Mouse (Mus musculus) erythroblast, adult 5-6 weeks (primary cell): Measurements from ENCODE around the gene Scd3. TPM values are rescaled to one million over a fixed set of nuclear protein-coding genes. Genes with fewer than 3 reads are reported as not detected.

Source experiments
- ATAC-seq: replicated peaks from 2 replicates; pipeline ENCODE4 v1.8.0; 2016; ENCODE audit warnings: moderate number of reproducible peaks, mild to moderate bottlenecking, moderate TSS enrichment, inconsistent platforms; ENCODE audit not compliant: poor library complexity, low FRiP score, severe bottlenecking
- total RNA-seq, 2 experiments: library from RNA; stranded (forward) in 1 of 2; stranded (reverse) in 1 of 2; fragments of 150-400 nt in 1 of 2; fragments of 200-764, 138-1000 nt in 1 of 2; gene quantifications; 2 replicates each; pipeline versions ENCODE4 v1.2.3 to v1.2.4; 2015 to 2017; ENCODE audit warnings: low replicate concordance in 2 of 2

The Scd3 gene
- total RNA-seq, 2 experiments from 2014 or later = not detected

DNA sequence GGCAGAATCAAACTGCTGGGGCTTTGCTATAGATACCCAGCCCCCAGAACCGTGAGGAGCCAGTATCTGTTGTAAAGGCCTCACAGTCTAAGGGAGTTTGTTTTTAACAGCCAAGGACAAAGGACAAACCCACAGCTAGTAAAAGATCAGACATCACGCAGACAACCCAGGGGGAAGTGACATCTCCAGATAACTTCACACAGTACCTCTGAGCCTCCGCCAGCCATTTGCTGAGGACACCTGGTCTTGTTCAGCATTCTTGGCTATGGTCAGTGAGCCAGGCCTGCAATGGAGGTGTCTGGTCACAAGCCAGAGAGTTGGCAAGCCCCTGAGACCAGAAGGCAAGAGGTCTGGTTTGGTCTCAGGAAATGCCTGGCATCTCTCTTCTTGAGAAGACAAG, 89.4 kb downstream of the Scd3 start:
- no peak for ATAC-seq

DNA sequence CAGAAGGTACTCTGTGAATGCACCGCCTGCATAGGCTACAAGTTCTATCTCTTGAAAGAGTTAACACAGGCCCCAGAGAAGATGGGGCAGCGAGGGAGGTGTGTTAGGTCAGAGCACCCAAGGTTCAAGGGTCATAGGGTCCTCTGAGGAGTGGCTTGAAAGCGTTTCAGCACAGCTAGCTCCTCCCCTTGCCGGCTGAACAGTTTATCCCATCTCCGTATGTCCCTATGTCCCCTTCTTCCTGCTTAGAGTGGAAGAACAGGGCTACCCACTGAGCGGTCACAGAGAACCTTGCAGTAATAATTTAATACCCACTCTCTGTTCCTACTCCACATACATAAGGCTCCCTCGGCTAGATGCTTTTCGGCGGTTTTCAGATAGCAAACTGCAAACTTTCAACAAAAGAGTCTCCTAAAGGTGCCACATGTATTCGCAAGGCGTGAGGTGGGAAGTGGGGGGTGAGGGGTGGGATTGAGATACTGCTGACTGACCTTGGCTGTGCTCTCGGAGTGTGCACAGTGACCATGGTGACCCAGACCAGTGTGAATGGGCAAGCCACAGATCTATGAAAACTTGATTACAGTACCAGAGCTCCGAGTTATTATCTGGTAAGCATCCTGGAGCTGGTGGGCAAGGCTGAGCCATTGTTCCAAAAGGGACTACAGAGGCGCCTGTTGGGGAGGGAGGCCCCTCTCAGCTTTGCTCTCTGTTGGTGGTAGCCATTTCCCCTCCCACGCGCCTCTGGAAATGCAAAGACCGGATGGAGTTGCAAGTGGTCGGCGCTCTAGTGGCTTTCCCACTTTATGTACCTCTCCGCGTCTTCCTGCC, 90.1 kb downstream of the Scd3 start, which contains the start of gene Scd2:
Gene Scd2, plus strand, starts transcription at position 734 of the 828 bp plus-strand sequence.
- ATAC-seq = no peak

Other genes starting within 250 kb of the Scd3 start
- gene Cpn1, start 216.7 kb upstream of the Scd3 start, total RNA-seq (2015; ENCODE audit: low replicate concordance) = not detected in 2 replicates
- gene Cpn1, start 216.7 kb upstream of the Scd3 start, total RNA-seq (2017; ENCODE audit: low replicate concordance) = not detected in 2 replicates
- gene Cyp2c23, start 174.1 kb upstream of the Scd3 start, total RNA-seq (2015; ENCODE audit: low replicate concordance) = not detected in 2 replicates
- gene Cyp2c23, start 174.1 kb upstream of the Scd3 start, total RNA-seq (2017; ENCODE audit: low replicate concordance) = not detected in 2 replicates
- 10.0 and 16.1 TPM in 2 replicates for gene Erlin1, start 133.5 kb upstream of the Scd3 start, total RNA-seq (2015; ENCODE audit: low replicate concordance)
- gene Erlin1, start 133.5 kb upstream of the Scd3 start, total RNA-seq (2017; ENCODE audit: low replicate concordance) = 7.5 and 8.9 TPM in 2 replicates
- 17.8 and 19.0 TPM in 2 replicates for gene Chuk, start 95.8 kb upstream of the Scd3 start, total RNA-seq (2015; ENCODE audit: low replicate concordance)
- gene Chuk, start 95.8 kb upstream of the Scd3 start, total RNA-seq (2017; ENCODE audit: low replicate concordance) = 46.2 and 57.2 TPM in 2 replicates
- 16.7 and 22.1 TPM in 2 replicates for gene Cwf19l1, start 67.4 kb upstream of the Scd3 start, total RNA-seq (2015; ENCODE audit: low replicate concordance)
- 4.3 and 8.2 TPM in 2 replicates for gene Cwf19l1, start 67.4 kb upstream of the Scd3 start, total RNA-seq (2017; ENCODE audit: low replicate concordance)
- gene Bloc1s2, start 56.8 kb upstream of the Scd3 start, total RNA-seq (2015; ENCODE audit: low replicate concordance) = 20.1 and 37.1 TPM in 2 replicates
- 13.1 and 13.9 TPM in 2 replicates for gene Bloc1s2, start 56.8 kb upstream of the Scd3 start, total RNA-seq (2017; ENCODE audit: low replicate concordance)
- gene Pkd2l1, start 10.8 kb upstream of the Scd3 start, total RNA-seq (2015; ENCODE audit: low replicate concordance) = not detected in 2 replicates
- not detected in 2 replicates for gene Pkd2l1, start 10.8 kb upstream of the Scd3 start, total RNA-seq (2017; ENCODE audit: low replicate concordance)
- gene Scd2, start 90.4 kb downstream of the Scd3 start, total RNA-seq (2015; ENCODE audit: low replicate concordance) = 11.3 and 16.7 TPM in 2 replicates
- gene Scd2, start 90.4 kb downstream of the Scd3 start, total RNA-seq (2017; ENCODE audit: low replicate concordance) = 17.3 and 20.9 TPM in 2 replicates
- gene Scd4, start 129.8 kb downstream of the Scd3 start, total RNA-seq (2015; ENCODE audit: low replicate concordance) = 0.38 TPM in 1 of 2 replicates, not detected in the other
- gene Scd4, start 129.8 kb downstream of the Scd3 start, total RNA-seq (2017; ENCODE audit: low replicate concordance) = not detected in 2 replicates
- 10.0 and 11.3 TPM in 2 replicates for gene Scd1, start 204.6 kb downstream of the Scd3 start, total RNA-seq (2015; ENCODE audit: low replicate concordance)
- 9.5 and 11.2 TPM in 2 replicates for gene Scd1, start 204.6 kb downstream of the Scd3 start, total RNA-seq (2017; ENCODE audit: low replicate concordance)